Mouse (Mus musculus) cerebellum, adult 2 months (tissue): Measurements from ENCODE around the gene Pxylp1.

ENCODE experiments used
- CTCF ChIP-seq: fragments of 200-500 bp; IDR thresholded peaks from 2 replicates; pipeline ENCODE4 v1.5.1; 2011; ENCODE audit warnings: low read depth, mild to moderate bottlenecking, control low read depth, low read length, moderate library complexity, borderline replicate concordance; ENCODE audit not compliant: insufficient read depth
- POLR2A ChIP-seq: fragments of 200-500 bp; IDR thresholded peaks from 2 replicates; pipeline ENCODE4 v1.6.1; 2011; ENCODE audit warnings: low read length, control low read depth, borderline replicate concordance; ENCODE audit not compliant: insufficient read depth

- TF ChIP-seq POLR2A (no peak), CTCF (no peak)
These were observed 109.2 kb downstream of the Pxylp1 start for GRCm38 (mm10) chr9:96783258-96783657.
